Mouse (Mus musculus): ENCODE data around the gene Spindoc. TPM values are rescaled to one million over a fixed set of nuclear protein-coding genes. Genes with fewer than 3 reads are reported as not detected.

The Spindoc gene
- total RNA-seq (2023): 10 to 100 TPM; 23.6 to 32.4 TPM

DNA sequence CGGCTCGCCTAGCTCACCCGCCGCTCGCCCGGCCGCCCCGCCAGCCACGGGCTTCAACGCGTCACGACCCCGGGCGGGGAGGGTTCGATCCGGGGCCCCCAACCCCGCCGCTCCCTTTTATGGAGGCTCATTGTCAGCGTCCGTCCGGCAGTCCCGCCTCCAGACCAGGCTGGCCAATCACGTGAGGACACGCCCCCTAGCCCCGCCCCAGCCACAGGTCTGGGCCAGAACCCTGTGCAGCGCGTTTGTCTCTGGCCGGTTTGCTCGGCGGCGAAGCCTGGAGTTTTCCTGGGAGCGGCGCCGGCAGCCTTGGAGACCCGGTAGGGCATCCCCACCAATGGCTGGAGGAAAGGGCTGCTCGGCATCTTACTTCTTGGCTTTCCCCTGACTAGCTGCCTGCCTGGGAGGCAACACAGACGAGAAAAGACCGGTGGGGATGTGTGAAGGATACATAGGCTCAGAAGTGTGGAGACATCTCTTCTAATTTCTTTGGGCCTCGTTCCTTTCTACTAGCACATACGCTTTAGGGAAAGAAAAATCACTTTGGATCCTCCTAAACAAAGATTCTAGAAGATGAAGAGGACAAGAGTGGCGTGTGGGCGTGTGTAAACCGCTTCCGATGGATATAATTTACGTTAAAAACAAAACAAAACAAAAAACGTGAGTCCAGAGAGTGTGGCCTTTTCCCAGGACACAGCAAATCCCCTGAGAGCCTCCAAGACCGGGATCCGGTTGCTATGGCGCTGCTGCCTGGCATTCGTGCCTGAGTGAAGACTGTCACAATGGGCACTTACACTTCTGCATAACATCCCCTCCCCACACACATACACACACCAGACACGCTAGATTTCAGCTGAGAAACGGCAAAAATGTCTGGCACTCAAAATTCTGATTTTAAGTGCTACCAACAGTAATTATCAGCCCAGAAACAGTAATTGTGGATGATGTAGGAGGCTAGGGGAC lies at the start of gene Spindoc:
Gene Spindoc (minus strand): TSS at position 92 of the 963 bp plus-strand sequence.

DNA sequence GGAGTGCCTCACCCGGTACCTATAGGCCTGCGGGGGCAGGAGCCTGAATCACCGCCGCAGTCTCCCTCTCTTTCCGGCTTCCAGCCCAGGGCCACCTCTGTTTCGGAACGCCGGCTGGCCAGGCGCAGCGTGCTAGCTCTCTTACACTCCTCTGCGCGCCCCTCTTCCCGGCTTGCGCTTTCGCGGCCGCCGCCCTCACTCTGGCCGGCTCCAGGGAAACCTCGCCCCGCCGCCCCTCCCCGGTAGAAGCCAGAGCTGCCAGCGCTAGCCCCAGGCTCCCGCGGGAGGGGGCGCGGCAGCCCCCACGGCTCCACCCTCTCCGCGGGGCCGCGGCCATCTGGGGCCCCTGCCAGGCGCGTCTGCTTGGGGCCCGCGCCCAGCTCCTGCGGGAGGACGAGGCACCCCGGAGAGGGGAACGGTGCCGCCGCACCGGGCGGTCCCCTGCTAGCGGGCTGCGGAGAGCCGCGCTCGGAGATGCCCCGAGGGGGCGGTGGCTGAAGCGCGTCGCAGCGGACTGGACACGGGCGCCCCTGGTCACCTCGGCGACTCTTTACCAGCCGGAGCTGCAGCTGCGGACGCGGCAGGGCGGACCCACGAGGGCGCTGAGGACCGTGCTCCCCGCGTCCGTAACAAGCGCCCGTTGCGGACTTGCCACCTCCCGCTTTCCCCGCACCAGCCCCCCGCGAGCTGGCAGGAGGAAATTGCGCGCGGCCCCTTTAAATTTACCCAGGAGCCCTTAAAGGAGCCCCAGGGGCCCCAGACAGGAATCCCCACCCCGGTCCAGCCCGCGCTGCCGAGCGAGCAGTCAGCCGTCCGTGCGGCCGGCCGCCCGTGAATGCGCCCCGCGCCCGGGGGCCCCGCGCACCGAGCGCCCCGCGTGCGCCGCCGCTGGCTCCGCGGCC lies 34.3 kb upstream of the Spindoc start, which contains the start of gene 2700081O15Rik:
Gene 2700081O15Rik (plus strand): TSS at position 792 of the 902 bp plus-strand sequence.

DNA sequence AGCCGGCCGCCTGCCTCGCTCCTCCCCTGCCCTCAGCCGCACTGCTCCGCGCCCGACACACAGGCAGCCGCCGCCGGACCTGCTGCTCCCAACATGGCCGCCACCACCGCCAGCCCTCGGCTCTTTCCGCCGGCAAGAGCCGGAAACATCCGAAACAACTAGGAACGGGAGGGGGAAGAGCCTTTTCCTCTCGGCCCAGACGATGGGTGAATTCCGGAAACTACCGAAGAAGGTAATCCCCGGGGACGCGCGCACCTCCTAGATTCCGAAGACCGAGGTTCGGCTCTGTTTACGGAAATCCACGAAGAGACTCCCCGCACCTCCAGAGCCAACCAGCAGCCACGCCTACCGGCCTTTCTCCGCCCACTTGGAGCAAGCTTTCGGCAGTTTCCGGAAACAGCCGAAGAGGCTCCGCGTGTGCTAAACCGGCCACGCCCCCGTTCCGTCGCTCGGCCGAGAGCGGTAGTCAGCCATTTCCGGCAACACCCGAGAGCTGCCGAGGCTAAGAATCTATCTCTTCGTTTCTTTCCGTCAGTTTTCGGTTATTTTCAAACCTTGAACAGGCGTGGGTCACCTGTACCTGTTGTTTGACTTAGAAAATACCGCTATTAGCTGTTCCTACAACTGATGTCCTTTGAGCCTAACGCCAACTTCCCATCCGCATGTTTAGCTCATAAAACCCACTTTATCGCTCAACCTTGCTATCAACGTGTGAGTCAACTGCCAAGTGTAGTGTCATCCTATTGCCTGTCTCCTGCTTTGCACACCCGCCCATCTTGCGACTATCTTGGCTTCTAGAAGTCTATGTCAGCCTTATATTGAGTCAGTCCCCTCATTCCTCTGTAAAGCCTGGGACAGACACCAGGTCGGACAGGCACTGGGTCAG lies 41.0 kb downstream of the Spindoc start, which contains the start of gene Mark2:
Gene Mark2 (minus strand): TSS at position 349 of the 886 bp plus-strand sequence.

Other genes with a start within 250 kb of the Spindoc start
- gene Otub1, start 176.7 kb downstream of the Spindoc start, total RNA-seq (2023): 100 to 1,000 TPM; 129 to 137 TPM
- gene Cox8a, start 165.4 kb downstream of the Spindoc start, total RNA-seq (2023): 100 to 1,000 TPM; 301 to 322 TPM
- gene Naa40, start 141.8 kb downstream of the Spindoc start, total RNA-seq (2023): 10 to 100 TPM; 53.8 to 54.6 TPM
- gene Rcor2, start 115.7 kb downstream of the Spindoc start, total RNA-seq (2023): 1 to 10 TPM; 2.3 to 2.8 TPM
- 100 to 1,000 TPM; 200 to 241 TPM for gene Mark2, start 41.1 kb downstream of the Spindoc start, total RNA-seq (2023)
- gene 2700081O15Rik, start 34.6 kb upstream of the Spindoc start, total RNA-seq (2023): 1 to 10 TPM; 7.4 to 9.5 TPM
- 10 to 100 TPM; 57.4 to 63.0 TPM for gene Rtn3, start 100.3 kb upstream of the Spindoc start, total RNA-seq (2023)
- 10 to 100 TPM; 55.9 to 56.4 TPM for gene Atl3, start 111.0 kb upstream of the Spindoc start, total RNA-seq (2023)
- 10 to 100 TPM; 12.5 to 12.9 TPM for gene Pla2g16, start 174.5 kb upstream of the Spindoc start, total RNA-seq (2023)
- gene Lgals12, start 224.2 kb upstream of the Spindoc start, total RNA-seq (2023): not detected
- gene Hrasls5, start 229.5 kb upstream of the Spindoc start, total RNA-seq (2023): not detected

Measured in B cell, adult 67 days (primary cell).